Comparison of ENCODE assay signal across 8 mouse cellular contexts in the genomic region with DNA sequence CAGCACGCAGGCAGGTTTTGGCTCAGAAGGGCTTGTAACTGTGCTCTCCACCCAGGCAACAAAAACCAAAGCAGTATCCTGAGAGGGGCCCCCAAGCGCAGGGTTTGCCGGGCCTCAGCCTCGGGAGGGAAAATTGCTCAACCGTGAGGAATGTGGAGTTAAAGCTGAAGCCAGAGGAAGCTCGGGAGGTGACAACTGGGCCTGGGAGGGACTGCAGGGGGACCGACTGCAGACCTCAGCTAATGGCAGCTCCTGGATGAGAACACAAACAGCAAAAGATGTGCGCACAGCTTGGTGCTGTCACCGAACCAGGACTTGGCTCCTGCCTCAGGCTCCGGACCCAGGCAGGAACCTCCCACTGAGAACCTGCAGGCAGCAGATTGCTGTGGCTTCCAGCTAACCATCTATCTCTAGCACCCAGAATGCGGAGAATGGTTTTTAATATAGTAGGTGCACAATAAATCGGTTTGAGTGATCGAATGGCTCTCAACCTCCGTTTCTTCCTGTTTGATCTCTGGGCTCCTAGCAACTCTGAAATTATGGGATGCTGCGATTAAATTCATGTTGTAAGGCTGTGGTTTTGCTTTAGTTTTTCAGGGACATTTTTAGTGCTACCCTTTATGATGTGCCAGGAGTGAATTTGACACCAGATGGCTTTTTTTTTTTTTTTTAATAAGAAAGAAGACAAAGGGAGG. TPM values are rescaled to one million over a fixed set of nuclear protein-coding genes. Genes with fewer than 3 reads are reported as not detected.
DNase-seq lines count a peak whose midpoint lies in the region; ATAC-seq and TF ChIP-seq lines count a peak whose summit lies in the region.

No protein-coding gene starts in this region.

- peaks cover 7% of the 10 kb centered on the region; the same call in 1 of the 2 replicates for H3K27me3 ChIP-seq in hindbrain, postnatal 0 days (ENCODE audit: insufficient read depth, low read length)
- H3K27me3 ChIP-seq in limb, embryonic 13.5 days: no peaks in the 10 kb centered on the region

- no peak for TF ChIP-seq POLR2A in olfactory bulb, adult 2 months (IDR thresholded peaks at IDR 0.05; ENCODE audit: insufficient read depth, low read depth, low read length)

- 24% methylated on average over 15 of the region's 15 CpGs for WGBS in hindbrain, postnatal 0 days
- WGBS in limb, embryonic 13.5 days: 15% methylated on average over 15 of the region's 15 CpGs
- 21% methylated on average over 15 of the region's 15 CpGs for WGBS in olfactory bulb, adult 2 months

- no peak overlapping the region for H3K9ac ChIP-seq in hindbrain, postnatal 0 days (replicated peaks; ENCODE audit: low read length)
- no peak overlapping the region for H3K9ac ChIP-seq in limb, embryonic 13.5 days

- no peaks in the 10 kb centered on the region for H3K4me1 ChIP-seq in hindbrain, postnatal 0 days (ENCODE audit: insufficient read depth, low read length)
- peaks cover 30% of the 10 kb centered on the region for H3K4me1 ChIP-seq in limb, embryonic 13.5 days
- peaks cover 42% of the 10 kb centered on the region for H3K4me1 ChIP-seq in olfactory bulb, adult 2 months (ENCODE audit: control insufficient read depth, insufficient read depth, low read length)

- peak; percentile 45 for ATAC-seq in hindbrain, postnatal 0 days
- ATAC-seq in limb, embryonic 13.5 days (ENCODE audit: low FRiP score, low read depth): peak; percentile 68

- TF ChIP-seq CTCF in hindbrain, postnatal 0 days (IDR thresholded peaks at IDR 0.05; ENCODE audit: low read depth): no peak
- TF ChIP-seq CTCF in olfactory bulb, adult 2 months (IDR thresholded peaks at IDR 0.05; ENCODE audit: insufficient read depth, low read depth, low read length): no peak

- peak; percentile 46 to 58 for DNase-seq in left cerebral cortex, adult 18-20 months (ENCODE audit: low spot score in 2 of 2)
- DNase-seq in left cerebral cortex, adult 11 months (ENCODE audit: low spot score): no peak
- DNase-seq in cerebellum, adult 9-11 months: peak; percentile 89
- DNase-seq in gastrocnemius, postnatal 10 days: peak; percentile 53
- DNase-seq in hindbrain, postnatal 0 days (ENCODE audit: low spot score): peak; percentile 72
- no peak for DNase-seq in spleen, postnatal 4 days (ENCODE audit: low spot score in 2 of 2)

- no peak overlapping the region for H3K4me3 ChIP-seq in hindbrain, postnatal 0 days (ENCODE audit: low read length)
- no peak overlapping the region for H3K4me3 ChIP-seq in limb, embryonic 13.5 days
- no peak overlapping the region for H3K4me3 ChIP-seq in olfactory bulb, adult 2 months (ENCODE audit: insufficient read depth, low read depth, low read length)

- peak overlapping the region; percentile 63 for H3K27ac ChIP-seq in hindbrain, postnatal 0 days
- peak overlapping the region; percentile 92 for H3K27ac ChIP-seq in limb, embryonic 13.5 days
- peak overlapping the region; percentile 41 for H3K27ac ChIP-seq in olfactory bulb, adult 2 months (ENCODE audit: insufficient read depth, low read depth, low read length)

- no peaks in the 10 kb centered on the region for H3K9me3 ChIP-seq in hindbrain, postnatal 0 days (ENCODE audit: low read length)
- no peaks in the 10 kb centered on the region for H3K9me3 ChIP-seq in limb, embryonic 13.5 days

- peak overlapping the region; percentile 29 for H3K4me2 ChIP-seq in hindbrain, postnatal 0 days (ENCODE audit: low read depth, low read length)
- peak overlapping the region; percentile 45 for H3K4me2 ChIP-seq in limb, embryonic 13.5 days (replicated peaks)

- H3K36me3 ChIP-seq in hindbrain, postnatal 0 days (ENCODE audit: insufficient read depth, low read length): no peaks in the 10 kb centered on the region
- H3K36me3 ChIP-seq in limb, embryonic 13.5 days: no peaks in the 10 kb centered on the region

RNA-seq across cellular contexts. Expression of a gene that starts 16.1 kb away (rescaled TPM):
- 10 to 100 TPM; 81.2 to 83.8 TPM for total RNA-seq in left cerebral cortex, adult 18-20 months (2021)
- 100 to 1,000 TPM; 135 to 155 TPM for total RNA-seq in gastrocnemius, postnatal 10 days (2021)
- total RNA-seq in hindbrain, postnatal 0 days (2014; rRNA removed): 64.5 and 64.7 TPM in 2 replicates
- polyA plus RNA-seq in hindbrain, postnatal 0 days (2015; fragmentation: Nextera tagmentation; extraction: Ambion mirVana): 15.0 and 16.7 TPM in 2 replicates
- polyA plus RNA-seq in limb, embryonic 13.5 days (2015; fragmentation: Nextera tagmentation; extraction: Ambion mirVana): 78.2 and 78.9 TPM in 2 replicates
- not detected in 2 replicates for polyA plus RNA-seq in olfactory bulb, adult 2 months (2012; ENCODE audit: insufficient read depth, insufficient read length, low replicate concordance, missing spikeins)

RNA-seq across cellular contexts. Expression of a gene that starts 38.1 kb away (rescaled TPM):
- under 1 TPM; 0.23 to 0.49 TPM for total RNA-seq in left cerebral cortex, adult 18-20 months (2021)
- under 1 TPM; 0.33 to 0.95 TPM for total RNA-seq in gastrocnemius, postnatal 10 days (2021)
- 0.52 and 1.3 TPM in 2 replicates for total RNA-seq in hindbrain, postnatal 0 days (2014; rRNA removed)
- polyA plus RNA-seq in hindbrain, postnatal 0 days (2015; fragmentation: Nextera tagmentation; extraction: Ambion mirVana): 0.98 and 1.4 TPM in 2 replicates
- 0.32 and 0.56 TPM in 2 replicates for polyA plus RNA-seq in limb, embryonic 13.5 days (2015; fragmentation: Nextera tagmentation; extraction: Ambion mirVana)
- not detected in 2 replicates for polyA plus RNA-seq in olfactory bulb, adult 2 months (2012; ENCODE audit: insufficient read depth, insufficient read length, low replicate concordance, missing spikeins)

Comparison
In these comparisons a context has a peak if more than half of its experiments do, and no peak if none do; other contexts are left out.
1. DNase-seq: peak in left cerebral cortex, adult 18-20 months (2 of 2), cerebellum, adult 9-11 months (single experiment), gastrocnemius, postnatal 10 days (single experiment) and hindbrain, postnatal 0 days (single experiment); none in left cerebral cortex, adult 11 months (single experiment) and spleen, postnatal 4 days (0 of 2).
2. H3K27ac ChIP-seq: peak in every context shown above with its lines; median percentile 92 in limb, embryonic 13.5 days; 63 in hindbrain, postnatal 0 days; 41 in olfactory bulb, adult 2 months.